Mouse (Mus musculus) liver, embryonic 14.5 days (tissue): ENCODE measurements around the gene 1700008O03Rik. TPM values are rescaled to one million over a fixed set of nuclear protein-coding genes. Genes with fewer than 3 reads are reported as not detected.

Experiments used
- ATAC-seq: fragments of 200-750 bp; cut with Nextera tagmentation; 2 replicates; pipeline ENCODE4 v1.8.0; 2017; ENCODE audit warnings: moderate number of reproducible peaks, mild to moderate bottlenecking, moderate library complexity; ENCODE audit not compliant: insufficient read depth
- DNase-seq, 3 experiments: peaks; one replicate each; pipeline ENCODE4 v3.0.0-alpha.2; 2012 to 2013; ENCODE audit warnings: low read depth in 3 of 3, low spot score in 3 of 3
- H3K27ac ChIP-seq: fragments of 300-500 bp; sonication (generic); 2 replicates; pipeline ENCODE4 v1.5.1; 2014; ENCODE audit warnings: moderate library complexity, mild to moderate bottlenecking, control low read depth, inconsistent platforms
- H3K27me3 ChIP-seq: fragments of 300-500 bp; sonication (generic); 2 replicates; pipeline ENCODE4 v1.6.1; 2014; ENCODE audit warnings: mild to moderate bottlenecking, low read length, moderate library complexity; ENCODE audit not compliant: control insufficient read depth, insufficient read depth
- H3K36me3 ChIP-seq: fragments of 300-500 bp; sonication (generic); replicated peaks from 2 replicates; pipeline ENCODE4 v1.6.1; 2014; ENCODE audit warnings: low read depth; ENCODE audit not compliant: control insufficient read depth, insufficient read depth
- H3K4me1 ChIP-seq, 2 experiments: fragments of 200-500 bp in 1 of 2; fragments of 300-500 bp in 1 of 2; sonication (generic) in 1 of 2; replicated peaks; 2 replicates each; pipeline ENCODE4 v1.6.1; 2012 to 2014; ENCODE audit warnings: antibody characterized with exemption in 1 of 2, inconsistent platforms in 1 of 2, low read length in 1 of 2; ENCODE audit not compliant: control insufficient read depth in 2 of 2, insufficient read depth in 2 of 2
- H3K4me2 ChIP-seq: fragments of 300-500 bp; sonication (generic); 2 replicates; pipeline ENCODE4 v1.6.1; 2014; ENCODE audit warnings: low read depth, mild to moderate bottlenecking, control low read depth, moderate library complexity
- H3K4me3 ChIP-seq, 2 experiments: fragments of 200-500 bp in 1 of 2; fragments of 300-500 bp in 1 of 2; sonication (generic) in 1 of 2; 2 replicates each; pipeline ENCODE4 v1.5.1; 2012 to 2014; ENCODE audit warnings: low read depth in 2 of 2, low read length in 2 of 2, mild to moderate bottlenecking in 2 of 2, control low read depth in 1 of 2, inconsistent platforms in 1 of 2, moderate library complexity in 1 of 2; ENCODE audit not compliant: insufficient read depth in 1 of 2
- H3K9ac ChIP-seq: fragments of 300-500 bp; sonication (generic); replicated peaks from 2 replicates; pipeline ENCODE4 v1.6.1; 2014; ENCODE audit warnings: mild to moderate bottlenecking, control low read depth, moderate library complexity
- H3K9me3 ChIP-seq: fragments of 300-500 bp; sonication (generic); 2 replicates; pipeline ENCODE4 v1.6.1; 2016; ENCODE audit warnings: low read length, mixed read lengths; ENCODE audit not compliant: control insufficient read depth
- CTCF ChIP-seq: IDR thresholded peaks from 2 replicates; pipeline ENCODE4 v1.5.1; 2016; ENCODE audit warnings: antibody characterized with exemption, low read depth, control low read depth
- EP300 ChIP-seq: IDR thresholded peaks from 2 replicates; pipeline ENCODE4 v1.6.1; 2016; ENCODE audit warnings: antibody characterized with exemption, low read depth
- WGBS: fragments of 180-500 bp; shearing (Covaris S2); extraction: QIAGEN DNeasy Blood & Tissue Kit; methylation state at CpG from one replicate; pipeline ENCODE4 v1.1.7; 2014; ENCODE audit not compliant: insufficient replicate concordance; 5-methylcytosine and 5-hydroxymethylcytosine counted together
- polyA plus RNA-seq, 2 experiments: library from polyadenylated mRNA; depleted of rRNA in 1 of 2; stranded (reverse) in 1 of 2; unstranded in 1 of 2; fragments of >200 nt; fragmentation: Nextera tagmentation in 1 of 2; extraction: Ambion mirVana in 1 of 2; gene quantifications; 2 replicates each; pipeline versions ENCODE4 v1.2.1 to v1.2.3; 2012 to 2014

1700008O03Rik gene
- polyA plus RNA-seq, 2 experiments = 0.12 TPM; not detected in 1

DNA sequence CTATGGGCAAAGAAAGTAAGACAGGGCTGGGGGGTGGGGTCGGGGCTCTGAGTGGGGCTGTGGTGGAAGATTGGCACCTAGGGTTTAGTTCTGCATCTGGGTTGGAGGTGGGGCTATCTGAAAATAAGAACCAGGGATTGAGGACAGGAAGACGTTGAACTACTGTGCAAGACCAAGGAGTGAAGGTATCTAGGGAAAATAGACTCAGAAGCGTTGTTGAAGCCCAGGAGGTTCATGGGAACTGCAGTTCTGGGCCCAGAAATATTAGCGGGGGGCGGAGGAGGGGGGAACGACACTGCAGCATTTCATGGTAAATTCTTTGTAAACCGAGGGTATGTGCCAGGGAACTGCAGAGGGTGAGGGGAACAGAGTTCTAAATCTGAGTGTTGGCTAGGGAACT lies 12.2 kb downstream of the 1700008O03Rik start:
- Histone ChIP-seq H3K27ac (no peak overlapping the region), H3K4me2 (peak overlapping the region; percentile 74), H3K9ac (no peak overlapping the region), H3K4me3 (peak overlapping the region; percentile 50 to 59), H3K27me3 (no peaks in the 10 kb centered on the region), H3K4me1 (peaks cover 0 to 10% of the 10 kb centered on the region in 2 experiments; a peak in 3 of 4 replicates), H3K36me3 (no peaks in the 10 kb centered on the region), H3K9me3 (no peaks in the 10 kb centered on the region)
- no peak for ATAC-seq
- no peak for DNase-seq
- WGBS = 6% methylated on average over 7 of the region's 7 CpGs
- TF ChIP-seq CTCF = no peak
- TF ChIP-seq EP300 = no peak

DNA sequence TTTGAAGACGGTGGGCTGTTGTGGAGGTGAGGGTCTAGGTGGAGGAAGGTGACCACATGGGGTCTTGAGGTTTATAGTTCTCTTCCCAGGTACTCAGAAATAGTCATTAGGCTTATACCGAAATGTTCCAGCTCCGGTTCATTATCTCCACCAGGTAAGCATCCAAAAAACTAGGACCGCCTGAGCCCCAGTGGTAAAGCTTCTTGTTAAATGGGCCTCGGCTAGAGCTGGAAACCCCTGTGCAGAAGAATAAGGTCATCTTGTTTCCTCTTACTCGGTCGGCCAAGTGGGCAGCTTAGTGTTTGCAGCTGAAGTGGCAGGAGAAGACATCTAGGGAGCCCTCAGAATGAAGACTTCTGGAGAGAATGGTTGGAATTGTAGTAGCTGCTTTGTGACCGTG lies 12.9 kb downstream of the 1700008O03Rik start:
- ATAC-seq (no peak), DNase-seq (no peak)
- Histone ChIP-seq H3K9ac (no peak overlapping the region), H3K36me3 (no peaks in the 10 kb centered on the region), H3K27me3 (no peaks in the 10 kb centered on the region), H3K4me1 (peaks cover 0 to 10% of the 10 kb centered on the region in 2 experiments; a peak in 3 of 4 replicates), H3K4me2 (no peak overlapping the region), H3K4me3 (no peak overlapping the region), H3K9me3 (no peaks in the 10 kb centered on the region), H3K27ac (no peak overlapping the region)
- no peak for TF ChIP-seq EP300
- no peak for TF ChIP-seq CTCF
- WGBS = 65% methylated on average over 8 of the region's 8 CpGs

DNA sequence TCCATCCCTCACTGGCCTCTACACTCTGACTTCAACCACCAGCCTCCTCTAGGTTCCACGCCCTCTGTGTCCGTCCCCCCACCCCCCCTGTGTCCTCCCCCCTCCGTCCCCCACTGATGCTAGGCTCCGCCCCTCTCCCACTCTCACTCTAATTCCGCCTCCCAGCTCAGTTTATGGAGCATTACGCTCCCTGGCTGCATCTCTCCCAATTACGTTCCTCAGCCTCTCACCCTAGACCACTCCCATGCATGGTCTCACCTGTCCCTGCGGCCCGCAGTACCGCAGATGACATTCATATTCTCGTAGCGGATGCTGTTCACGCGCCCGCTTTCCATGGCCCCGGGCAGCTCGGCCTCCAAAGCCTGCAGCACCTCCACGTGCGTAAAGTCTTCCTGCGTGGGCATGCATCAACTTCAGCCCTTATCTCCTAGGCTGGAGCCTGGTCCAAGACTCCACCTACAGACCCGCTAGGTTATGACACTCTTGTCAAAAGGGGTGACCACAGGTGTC lies 24.8 kb downstream of the 1700008O03Rik start:
- peaks cover 50% of the 10 kb centered on the region for H3K27me3 ChIP-seq
- 16% methylated on average over 21 of the region's 21 CpGs for WGBS
- peaks cover 0 to 3% of the 10 kb centered on the region in 2 experiments; a peak in 1 of 4 replicates for H3K4me1 ChIP-seq
- no peak overlapping the region for H3K27ac ChIP-seq
- H3K36me3 ChIP-seq = no peaks in the 10 kb centered on the region
- H3K4me2 ChIP-seq = peak overlapping the region; percentile 73; the same call in 1 of the 2 replicates
- no peak overlapping the region for H3K9ac ChIP-seq
- no peaks in the 10 kb centered on the region for H3K9me3 ChIP-seq
- no peak overlapping the region for H3K4me3 ChIP-seq
- ATAC-seq (no peak), DNase-seq (no peak)
- TF ChIP-seq CTCF (no peak), EP300 (no peak)

DNA sequence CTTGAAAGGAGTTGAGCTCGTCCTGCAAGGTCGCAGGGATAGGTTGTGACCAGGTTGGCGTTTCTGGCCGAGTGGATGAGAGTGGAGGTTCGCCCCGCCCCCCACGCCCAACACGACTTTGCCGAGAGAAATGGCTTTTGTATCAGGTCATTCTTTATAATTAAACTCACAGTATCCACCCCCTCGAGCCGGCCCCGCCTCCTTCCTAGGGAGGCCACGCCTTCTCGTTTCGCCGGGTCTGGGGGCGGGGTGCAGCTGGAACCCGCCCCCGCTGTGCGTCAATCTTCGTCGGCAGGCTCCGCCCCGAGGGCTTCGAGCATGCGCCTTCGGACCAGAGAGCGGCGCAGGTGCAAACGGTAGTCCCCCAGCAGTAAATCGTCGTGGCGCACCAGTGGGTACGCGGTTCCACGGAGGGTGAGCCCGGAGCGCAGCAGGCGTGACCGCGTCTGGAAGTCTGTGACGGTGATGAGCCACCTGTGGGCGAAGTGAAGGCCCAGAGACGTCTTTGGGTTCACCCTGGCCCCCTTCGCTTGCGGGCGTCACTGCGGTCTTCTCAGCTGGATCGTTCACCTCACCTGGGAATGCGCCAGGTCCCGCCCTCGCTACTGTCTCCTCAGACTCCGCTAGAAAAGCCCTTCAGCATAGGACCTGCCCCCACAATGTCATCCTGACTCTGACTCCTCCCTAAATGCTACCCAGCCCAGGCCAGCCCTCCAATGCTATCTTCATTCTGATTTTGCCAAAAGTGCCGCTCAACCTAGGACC lies 25.5 kb downstream of the 1700008O03Rik start:
- Histone ChIP-seq H3K36me3 (no peaks in the 10 kb centered on the region), H3K4me3 (peak overlapping the region; percentile 37 to 50), H3K4me2 (peak overlapping the region; percentile 73), H3K4me1 (peaks cover 0 to 3% of the 10 kb centered on the region in 2 experiments; a peak in 1 of 4 replicates), H3K9me3 (no peaks in the 10 kb centered on the region), H3K9ac (no peak overlapping the region), H3K27ac (no peak overlapping the region), H3K27me3 (peaks cover 57% of the 10 kb centered on the region)
- no peak for TF ChIP-seq CTCF
- no peak for TF ChIP-seq EP300
- WGBS = 1% methylated on average over 54 of the region's 54 CpGs
- ATAC-seq (peak; percentile 73), DNase-seq (peak; percentile 49 to 58 (median 57))

DNA sequence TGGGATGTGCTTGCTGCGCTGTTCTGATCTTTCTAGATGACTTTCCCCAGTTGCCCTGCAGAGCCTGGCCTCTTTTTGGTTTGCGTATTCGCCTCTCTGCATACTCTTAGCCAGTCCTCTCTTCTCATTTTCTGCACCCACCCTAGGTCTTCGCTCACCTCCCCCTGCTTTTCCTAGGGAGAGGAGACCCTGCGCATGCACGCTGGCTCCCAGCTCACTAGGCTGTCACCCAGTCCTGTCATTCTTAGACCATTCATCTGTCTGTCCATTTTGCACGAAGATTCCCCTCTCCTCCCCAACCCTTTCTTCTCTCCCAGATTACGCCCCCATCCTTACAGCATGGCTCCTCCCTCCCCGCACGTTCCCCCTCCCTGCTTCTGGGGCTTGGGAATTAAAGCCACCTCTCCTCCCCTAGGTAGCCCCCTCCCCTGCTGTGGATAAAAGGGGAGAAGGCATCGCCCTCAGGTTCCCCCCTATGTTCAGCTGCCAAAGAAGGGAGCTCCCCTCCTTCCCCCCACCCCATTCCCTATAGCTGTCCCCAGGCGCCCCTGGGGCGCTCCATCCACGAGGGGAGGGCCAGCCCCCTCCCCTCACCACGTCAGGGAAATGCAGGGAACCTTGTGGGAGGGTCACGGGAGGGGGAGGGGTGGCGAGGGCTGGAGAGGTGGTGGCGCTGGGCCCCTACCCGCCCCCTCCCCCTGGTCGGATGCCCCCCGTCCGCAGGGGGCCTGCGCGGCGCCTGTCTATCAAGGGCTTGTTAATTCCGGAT lies 26.6 kb downstream of the 1700008O03Rik start:
- Histone ChIP-seq H3K4me1 (peaks cover 0 to 3% of the 10 kb centered on the region in 2 experiments; a peak in 1 of 4 replicates), H3K27me3 (peaks cover 68% of the 10 kb centered on the region), H3K4me2 (peak overlapping the region; percentile 73), H3K9me3 (no peaks in the 10 kb centered on the region), H3K4me3 (no peak overlapping the region), H3K9ac (no peak overlapping the region), H3K27ac (no peak overlapping the region), H3K36me3 (no peaks in the 10 kb centered on the region)
- no peak for ATAC-seq
- no peak for TF ChIP-seq EP300
- no peak for TF ChIP-seq CTCF
- DNase-seq = no peak
- WGBS = 3% methylated on average over 24 of the region's 26 CpGs
